Mouse (Mus musculus) C2C12 (cell line): ENCODE results near the gene Shmt1.

Source experiments
- CEBPB ChIP-seq: IDR thresholded peaks from one replicate; pipeline ENCODE4 v1.6.1; 2011; ENCODE audit warnings: low read depth, mild to moderate bottlenecking, control low read depth, moderate library complexity
- CTCF ChIP-seq: IDR thresholded peaks from one replicate; pipeline ENCODE4 v1.5.1; 2011; ENCODE audit not compliant: control insufficient read depth, insufficient read depth, insufficient read length
- MAX ChIP-seq: IDR thresholded peaks from one replicate; pipeline ENCODE4 v1.6.1; 2011; ENCODE audit warnings: mild to moderate bottlenecking, control low read depth
- MYOD1 ChIP-seq: IDR thresholded peaks from one replicate; pipeline ENCODE4 v1.6.1; 2011; ENCODE audit warnings: low read depth; ENCODE audit not compliant: control insufficient read depth, insufficient read length
- MYOG ChIP-seq: IDR thresholded peaks from one replicate; pipeline ENCODE4 v1.6.1; 2011; ENCODE audit not compliant: control insufficient read depth, insufficient read length; ENCODE audit errors: extremely low read depth
- USF1 ChIP-seq: IDR thresholded peaks from one replicate; pipeline ENCODE4 v1.6.1; 2011; ENCODE audit warnings: low read depth, mild to moderate bottlenecking, control low read depth, moderate library complexity

DNA sequence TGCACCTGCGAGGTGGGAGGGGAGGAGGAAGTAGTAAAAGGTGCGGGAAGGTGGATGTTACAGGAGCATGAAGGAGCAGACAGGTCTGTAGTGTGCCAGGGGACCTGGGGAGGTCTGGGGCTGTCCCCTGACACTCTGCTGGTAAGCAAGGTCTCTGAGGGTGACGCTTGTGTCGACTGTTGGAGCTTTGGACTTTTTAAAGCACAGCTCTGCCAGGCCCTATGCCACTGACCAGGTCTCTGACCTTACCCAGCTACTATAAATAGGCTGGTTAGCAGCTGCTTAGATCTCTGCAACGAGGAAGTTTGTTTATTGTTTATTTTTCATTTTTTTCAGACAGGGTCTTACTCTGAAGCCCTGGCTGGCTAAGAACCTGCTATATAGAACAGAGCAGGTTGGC lies 33.9 kb upstream of the Shmt1 start:
- TF ChIP-seq CTCF (no peak), MAX (no peak), CEBPB (no peak), USF1 (no peak), MYOG (no peak), MYOD1 (no peak)
